Mouse (Mus musculus): ENCODE measurements at regions not wholly inside any gene's neighbourhood (a gene's known extent, or its start where the extent isn't known, plus 50 kb on each side); places are given as distances from the start of the nearest gene placed in this dataset.

DNA sequence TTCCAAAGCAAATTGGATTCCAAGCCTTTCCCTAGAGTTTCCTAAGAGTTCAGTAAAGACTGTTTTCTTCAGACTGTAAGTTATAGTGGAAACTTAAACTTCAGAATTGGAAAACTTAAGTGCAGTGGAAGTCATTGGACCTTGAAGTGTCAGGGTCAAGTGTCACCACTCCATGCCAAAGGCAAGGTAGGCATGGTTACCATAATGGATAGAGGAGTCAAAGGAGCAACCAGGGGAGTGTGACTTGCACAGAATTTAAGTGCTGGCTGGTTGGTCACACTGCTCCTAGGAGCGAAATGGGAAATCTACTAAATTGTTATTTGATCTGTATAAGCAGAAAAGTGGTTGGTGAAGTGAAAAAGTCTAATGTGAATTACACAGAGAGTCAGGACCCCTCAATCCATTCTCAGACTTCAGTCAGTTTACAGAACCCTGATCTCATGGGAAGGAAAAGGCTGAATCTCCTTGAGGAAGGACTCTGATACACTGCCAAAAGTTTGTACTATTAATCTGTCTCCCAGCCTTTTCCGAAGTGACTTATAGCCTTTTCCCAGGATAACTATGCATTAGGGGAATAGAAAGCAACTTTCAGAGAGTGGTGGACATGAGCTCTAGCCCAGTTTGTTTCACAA, 320.5 kb downstream of the Dio2 start:
- TF ChIP-seq CTCF (IDR thresholded peaks at IDR 0.05; ENCODE audit: borderline replicate concordance, extremely low read depth, insufficient read depth, insufficient read length), result no peak
- TF ChIP-seq POLR2A (IDR thresholded peaks at IDR 0.05; ENCODE audit: borderline replicate concordance, extremely low read depth, insufficient read depth, insufficient read length, poor library complexity, severe bottlenecking), result no peak
